Mouse (Mus musculus): ENCODE measurements around the gene E130309D02Rik. TPM values are rescaled to one million over a fixed set of nuclear protein-coding genes. Genes with fewer than 3 reads are reported as not detected.
A peak's percentile ranks its signal among the peaks of the same experiment; 100 is the strongest.

E130309D02Rik gene
- total RNA-seq, 2 experiments from 2014 or later, result 15.1 to 18.2 TPM

DNA sequence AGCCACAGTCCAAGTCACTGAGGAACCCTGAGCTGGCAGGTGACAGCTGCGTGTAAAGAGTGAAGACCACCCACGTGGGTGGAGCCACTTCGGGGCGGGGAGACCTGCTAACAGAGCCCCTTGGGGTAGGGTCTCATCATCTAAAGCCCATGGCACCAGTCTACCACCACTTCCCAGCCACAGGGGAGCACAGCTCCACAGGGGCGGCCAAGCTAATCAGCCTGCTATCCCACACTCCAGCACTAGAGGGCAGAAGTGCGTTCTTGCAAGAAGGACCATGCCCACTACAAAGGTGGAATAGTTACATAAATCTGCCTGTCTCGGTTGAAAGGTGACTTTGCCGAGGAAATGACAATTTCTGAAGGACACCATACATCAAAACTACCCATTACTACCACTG, 3.3 kb downstream of the E130309D02Rik start:
- DNase-seq, result peak; percentile 63 to 85

DNA sequence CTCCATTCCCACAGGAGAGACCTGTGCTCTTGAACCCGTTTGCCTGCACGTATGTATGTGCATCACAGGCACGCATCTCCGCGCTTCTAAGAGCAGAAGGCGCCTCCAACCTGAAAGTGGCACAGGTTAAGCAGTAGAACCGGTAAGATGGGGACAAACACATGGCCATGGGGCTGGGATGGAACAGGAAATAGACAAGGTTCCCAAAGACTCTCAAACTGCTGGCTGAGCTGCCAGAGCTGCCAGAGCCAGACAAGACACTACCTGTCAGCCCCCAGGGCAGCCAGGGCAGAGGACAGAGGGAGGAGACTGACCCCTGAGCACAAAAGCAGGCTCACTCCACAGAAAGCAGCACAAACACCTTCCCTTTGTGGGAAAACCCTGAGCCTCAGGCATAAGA, 5.2 kb downstream of the E130309D02Rik start:
- DNase-seq, result no peak

DNA sequence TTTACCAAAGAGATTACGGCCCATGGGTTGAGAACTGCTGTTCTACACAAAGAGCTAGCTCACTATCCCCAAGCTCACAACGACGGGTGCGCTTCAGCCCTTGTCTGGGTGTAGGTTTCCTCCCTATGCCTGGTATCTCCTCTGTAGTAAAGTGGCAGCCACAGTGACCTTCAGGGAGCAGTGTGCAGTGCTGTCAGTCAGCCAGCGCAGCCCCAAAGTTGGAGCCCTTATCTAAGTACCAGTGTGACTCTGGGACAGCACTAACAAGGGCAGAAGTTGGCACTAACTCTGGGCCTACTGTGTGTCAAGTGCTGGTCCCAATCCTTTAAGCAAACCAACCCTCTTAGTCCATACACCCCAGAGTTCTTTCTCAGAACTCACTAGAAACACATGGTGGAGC, 6.3 kb downstream of the E130309D02Rik start:
- DNase-seq, result peak; percentile 64 to 77

DNA sequence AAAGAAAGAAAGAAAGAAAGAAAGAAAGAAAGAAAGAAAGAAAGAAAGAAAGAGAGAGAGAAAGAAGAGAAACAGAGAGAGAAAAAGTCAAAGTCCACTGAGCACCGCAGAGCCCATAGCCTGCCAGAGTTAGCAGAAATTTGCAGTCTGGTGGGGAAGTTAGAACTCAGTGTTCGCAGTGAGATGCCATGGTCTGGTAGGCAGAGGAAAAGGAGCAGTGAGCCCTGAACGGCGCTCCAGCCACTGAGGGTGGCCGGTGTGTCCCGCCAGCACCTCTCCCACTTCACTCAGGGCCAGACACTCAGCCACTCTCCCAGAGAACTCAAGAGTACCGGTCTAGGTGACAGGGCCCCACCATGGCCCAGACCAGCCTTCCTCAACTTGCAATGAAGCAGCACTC, 10.9 kb downstream of the E130309D02Rik start:
- DNase-seq, result no peak

DNA sequence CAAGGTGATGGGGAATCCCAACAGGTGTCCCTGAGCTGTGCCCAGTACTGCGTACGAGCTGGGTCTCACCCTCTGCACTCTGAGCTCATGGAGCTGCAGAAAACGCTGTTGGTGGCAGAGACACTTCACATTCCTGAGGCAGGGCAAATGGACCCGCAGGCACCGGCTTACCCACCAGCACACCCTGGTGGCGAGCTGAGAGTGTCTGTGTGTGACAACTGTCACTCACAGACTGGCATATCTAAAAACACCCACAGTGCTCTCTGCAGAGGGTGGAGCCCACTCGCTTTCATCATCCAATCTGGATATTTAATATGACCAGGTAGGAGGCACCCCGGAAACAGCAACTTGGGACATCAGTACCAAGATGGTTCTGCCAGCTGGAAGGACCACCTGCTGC, 13.9 kb downstream of the E130309D02Rik start:
- no peak for DNase-seq

DNA sequence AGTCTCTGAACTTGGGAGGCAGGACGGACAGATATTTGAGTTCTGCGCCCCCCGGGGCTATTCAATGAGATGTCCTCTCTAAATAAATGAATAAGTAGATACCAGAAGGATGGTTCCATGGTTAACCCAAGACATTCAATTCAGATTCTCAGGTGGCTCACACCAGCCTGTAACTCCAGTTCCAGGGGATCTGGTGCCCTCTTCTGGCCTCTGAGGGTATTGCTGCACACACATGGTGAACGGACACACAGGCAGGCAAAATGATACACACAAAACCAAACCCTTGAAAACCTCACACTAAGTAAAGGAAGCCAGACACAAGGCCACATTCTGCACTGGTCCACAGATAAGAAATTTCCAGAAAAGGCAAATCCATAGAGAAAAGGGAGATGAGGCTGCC, 15.5 kb downstream of the E130309D02Rik start:
- DNase-seq, result peak in 1 of 2 experiments; percentile 62

DNA sequence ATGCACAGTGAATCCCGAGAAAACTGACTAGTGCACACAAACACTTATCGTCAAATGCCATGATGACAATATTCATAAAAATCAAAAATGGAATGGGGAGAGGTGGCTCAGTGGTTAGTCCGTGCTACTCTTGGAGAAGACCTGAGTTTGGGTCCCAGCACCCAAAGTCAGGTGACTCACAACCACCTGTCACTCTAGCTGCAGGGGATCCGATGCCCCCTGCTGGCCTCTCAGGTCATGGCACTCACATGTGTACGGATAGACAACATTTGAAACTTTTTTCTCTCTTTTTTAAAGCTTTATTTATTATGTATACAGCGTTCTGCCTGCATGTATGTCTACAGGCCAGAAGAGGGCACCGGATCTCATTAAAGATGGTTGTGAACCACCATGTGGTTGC, 16.8 kb downstream of the E130309D02Rik start:
- DNase-seq, result no peak

DNA sequence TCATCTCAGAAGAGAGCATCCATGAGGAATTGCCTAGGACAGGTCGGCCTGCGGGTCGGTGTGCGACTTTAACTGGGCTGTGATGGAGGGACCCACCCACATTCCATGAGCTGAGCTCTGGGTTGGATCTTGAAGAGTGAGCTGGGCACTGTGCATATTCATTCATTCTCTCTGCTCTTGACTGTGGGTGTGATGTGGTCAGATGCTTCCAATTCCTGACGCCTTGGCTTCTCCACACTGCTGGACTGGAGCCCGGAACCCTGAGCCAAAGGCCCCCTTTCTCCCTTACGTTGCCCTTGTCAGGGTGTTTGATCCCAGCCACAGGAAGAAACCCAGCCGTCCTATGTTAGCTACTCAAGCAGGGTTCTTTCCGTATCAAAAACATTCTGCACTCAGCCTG, 17.2 kb downstream of the E130309D02Rik start:
- no peak for DNase-seq

DNA sequence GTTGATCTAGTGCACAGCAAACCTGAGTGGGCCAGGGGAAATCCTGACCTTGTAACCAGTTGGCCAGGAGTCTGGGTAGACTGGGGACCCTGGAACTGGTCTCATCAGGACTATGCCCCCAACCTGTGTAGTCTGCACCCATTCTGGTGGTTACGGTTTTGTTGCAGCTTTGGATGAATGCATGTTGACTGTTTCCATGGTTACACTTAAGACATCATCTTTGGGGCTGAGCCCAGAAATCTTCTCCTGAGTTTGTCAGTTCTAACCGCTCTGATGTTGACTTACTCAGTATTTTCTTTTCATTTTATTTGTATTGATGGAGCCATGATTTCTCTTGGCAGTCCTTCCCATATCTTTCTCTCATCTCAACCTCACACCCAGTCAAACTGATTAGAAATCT, 19.8 kb downstream of the E130309D02Rik start:
- DNase-seq, result no peak

DNA sequence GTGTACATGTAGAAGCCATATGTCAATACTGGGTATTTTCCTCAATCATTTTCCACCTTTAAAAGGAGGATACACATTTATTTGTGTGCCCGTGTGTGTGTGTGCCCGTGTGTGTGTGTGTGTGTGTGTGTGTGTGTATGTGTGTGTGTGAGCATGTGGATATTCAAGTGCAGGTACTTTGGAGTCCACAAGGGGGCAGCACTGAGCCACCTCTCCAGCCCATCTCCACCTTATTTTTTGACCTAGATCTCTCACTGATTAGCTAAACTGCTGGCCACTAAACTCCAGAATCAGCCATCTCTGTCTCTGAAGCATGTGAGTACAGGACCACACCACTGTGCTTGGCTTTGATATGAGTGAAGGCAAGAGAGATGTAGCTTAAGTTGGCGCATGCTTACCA, 20.3 kb downstream of the E130309D02Rik start:
- no peak for DNase-seq

DNA sequence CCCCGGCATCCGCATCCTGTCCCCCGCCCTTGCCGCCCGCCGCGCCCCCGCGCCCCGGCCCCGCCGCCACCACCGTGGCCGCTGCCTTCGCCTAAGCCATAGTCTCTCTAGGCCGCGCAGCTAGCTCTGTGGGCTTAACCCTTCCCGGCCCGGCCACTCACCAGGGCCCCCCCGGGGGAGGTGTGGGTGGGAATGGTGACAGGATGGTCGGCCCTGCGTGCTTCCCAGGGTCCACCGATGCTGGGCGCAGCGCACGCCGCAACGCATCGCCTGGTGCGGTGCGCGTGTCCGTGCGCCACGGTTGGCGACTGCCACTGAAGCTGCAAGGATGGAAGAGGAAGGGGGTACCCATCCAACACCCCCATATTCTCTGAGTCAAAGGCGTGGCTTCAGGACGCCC, 21.8 kb downstream of the E130309D02Rik start, which contains the start of gene Zfp853:
Gene Zfp853 (minus strand): TSS at position 220 of the 400 bp plus-strand sequence.
- DNase-seq, result no peak

DNA sequence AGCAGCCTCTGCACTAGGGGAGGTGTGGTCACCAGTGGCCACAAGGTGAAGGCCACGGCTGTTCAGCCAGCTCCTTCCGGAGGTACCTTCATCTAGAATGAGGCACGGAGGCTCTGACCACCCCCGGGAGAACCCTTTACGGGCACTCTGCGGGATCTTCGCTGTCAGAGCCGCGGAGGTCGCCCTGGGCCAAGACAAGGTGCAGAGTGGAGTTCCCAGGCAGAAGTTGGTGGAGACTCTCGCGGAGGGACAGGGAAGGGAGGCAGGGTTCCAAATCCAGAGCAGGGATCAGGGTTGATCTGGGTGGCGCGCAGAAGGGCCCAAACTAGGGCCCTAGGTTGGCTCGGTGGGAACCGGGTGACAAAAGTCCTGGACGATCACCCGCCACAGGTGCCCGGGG, 22.3 kb downstream of the E130309D02Rik start:
- DNase-seq, result no peak

DNA sequence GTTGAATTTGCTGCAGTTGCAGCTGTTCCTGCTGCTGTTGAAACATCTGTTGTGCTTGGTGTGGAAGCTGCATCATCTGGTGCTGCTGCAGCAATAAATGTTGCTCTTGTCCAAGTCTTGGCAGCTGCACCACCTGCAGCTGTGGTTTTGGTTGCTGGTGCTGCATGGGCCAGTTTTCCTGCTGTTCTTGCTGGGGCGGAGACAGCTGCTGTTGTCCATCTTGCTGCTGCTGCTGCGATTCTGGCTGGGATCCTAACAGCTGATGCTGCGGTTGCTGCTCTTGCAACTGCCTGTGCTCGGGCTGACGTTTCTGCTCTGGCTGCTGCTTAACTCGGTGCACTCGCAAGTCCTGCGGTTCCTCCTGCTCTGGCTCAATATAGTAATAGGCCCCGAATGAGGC, 25.9 kb downstream of the E130309D02Rik start:
- DNase-seq, result no peak

DNA sequence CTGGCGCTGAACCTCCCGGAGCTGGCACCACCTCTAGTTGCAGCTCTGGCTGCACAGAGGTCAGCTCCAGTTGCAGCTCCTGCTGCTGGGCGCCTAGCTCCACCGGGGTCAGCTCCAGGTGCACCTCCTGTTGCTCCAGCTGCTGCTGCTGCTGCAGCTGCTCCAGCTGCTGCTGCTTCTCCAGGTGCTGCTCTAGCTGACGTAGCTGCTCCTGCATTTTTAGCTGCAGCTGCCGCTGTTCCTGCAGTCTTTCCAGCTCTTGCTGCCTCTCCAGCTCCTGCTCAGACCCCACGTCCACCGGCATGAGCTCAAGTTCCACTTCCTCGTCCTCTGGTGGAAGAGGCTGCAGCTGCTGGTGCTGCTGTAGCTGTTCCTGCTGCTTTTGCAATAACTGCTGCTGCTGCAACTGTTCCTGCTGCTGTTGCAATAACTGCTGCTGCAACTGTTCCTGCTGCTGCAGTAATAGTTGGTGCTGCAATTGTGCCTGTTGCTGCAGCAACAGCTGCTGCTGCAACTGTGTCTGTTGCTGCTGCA, 26.7 kb downstream of the E130309D02Rik start:
- DNase-seq, result no peak

DNA sequence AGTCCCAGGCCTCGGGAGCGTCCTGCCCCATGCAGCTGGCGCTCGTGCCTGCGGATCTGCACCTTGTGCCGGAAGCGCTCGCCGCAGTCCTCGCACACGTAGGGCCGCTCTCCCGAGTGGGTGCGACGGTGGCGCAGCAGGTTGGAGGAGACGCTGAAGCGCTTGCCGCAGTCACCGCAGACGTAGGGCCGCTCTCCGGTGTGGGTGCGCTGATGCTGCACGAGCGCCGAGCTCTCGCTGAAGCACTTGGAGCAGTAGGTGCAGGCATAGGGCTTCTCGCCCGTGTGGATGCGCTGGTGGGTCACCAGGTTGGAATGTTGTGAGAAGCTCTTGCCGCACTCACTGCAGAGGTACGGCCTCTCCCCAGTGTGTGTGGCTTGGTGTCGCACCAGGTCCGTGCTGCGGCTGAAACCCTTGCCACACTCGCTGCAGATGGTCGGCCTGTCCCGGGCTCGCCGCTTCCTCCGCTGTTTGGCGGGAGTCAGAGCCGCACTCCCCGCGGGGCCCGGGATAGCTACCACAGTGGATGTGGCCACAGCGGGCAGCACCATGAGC, 27.3 kb downstream of the E130309D02Rik start:
- DNase-seq, result no peak

DNA sequence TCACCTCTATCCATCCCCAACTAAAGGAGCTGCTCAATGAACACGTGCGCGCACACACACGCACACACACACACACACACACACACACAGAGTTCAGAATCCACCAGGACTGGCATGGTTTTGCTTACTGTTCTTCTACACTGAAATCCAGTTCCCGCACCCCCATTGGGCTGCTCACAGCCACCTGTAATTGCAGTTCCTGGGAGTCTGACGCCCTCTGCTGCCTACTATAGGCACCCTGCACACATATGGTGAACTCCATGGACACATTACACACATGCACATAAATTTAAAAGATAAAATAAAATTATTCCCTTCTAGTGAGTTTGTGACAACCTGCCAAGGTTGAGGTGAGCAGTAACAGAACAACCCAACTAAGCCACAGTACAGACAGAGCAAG, 30.4 kb downstream of the E130309D02Rik start:
- DNase-seq, result no peak

DNA sequence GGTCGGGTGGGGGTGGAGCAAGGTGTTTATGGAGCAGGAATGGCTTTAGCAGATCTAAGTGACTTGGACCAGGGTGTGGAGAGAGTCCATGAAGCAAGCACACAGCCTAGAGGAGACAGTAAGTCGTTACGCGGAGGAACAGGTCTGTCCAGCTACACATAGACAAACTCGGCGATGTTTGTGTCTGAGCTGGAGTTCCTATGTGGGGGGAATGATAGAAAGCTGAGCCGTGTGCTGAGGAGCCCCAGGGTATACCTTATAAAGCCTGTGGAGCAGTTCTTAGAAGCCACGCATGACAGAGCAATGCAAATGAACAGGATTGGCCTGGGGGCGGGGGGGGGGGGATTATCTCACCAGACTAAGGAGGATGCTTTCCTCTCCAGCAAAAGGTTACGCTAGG, 35.9 kb downstream of the E130309D02Rik start:
- no peak for DNase-seq

DNA sequence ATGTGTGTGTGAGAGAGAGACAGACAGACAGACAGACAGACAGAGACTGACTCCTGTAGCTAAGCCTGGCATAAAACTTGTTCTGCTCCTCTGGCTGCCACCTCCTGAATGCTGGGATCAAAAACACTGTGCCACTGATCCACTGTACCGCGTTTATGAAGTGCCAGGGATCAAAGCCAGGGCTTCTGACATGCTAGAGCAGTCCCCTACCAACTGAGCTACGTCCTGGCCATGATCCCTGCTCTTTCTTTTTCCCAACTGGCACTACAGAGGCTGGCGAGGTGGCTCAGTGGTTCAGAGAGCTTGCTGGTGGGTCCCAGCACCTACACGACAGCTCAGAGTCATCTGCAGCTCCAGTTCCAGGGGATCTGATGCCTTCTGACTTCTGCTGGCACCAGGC, 39.4 kb downstream of the E130309D02Rik start:
- no peak for DNase-seq

DNA sequence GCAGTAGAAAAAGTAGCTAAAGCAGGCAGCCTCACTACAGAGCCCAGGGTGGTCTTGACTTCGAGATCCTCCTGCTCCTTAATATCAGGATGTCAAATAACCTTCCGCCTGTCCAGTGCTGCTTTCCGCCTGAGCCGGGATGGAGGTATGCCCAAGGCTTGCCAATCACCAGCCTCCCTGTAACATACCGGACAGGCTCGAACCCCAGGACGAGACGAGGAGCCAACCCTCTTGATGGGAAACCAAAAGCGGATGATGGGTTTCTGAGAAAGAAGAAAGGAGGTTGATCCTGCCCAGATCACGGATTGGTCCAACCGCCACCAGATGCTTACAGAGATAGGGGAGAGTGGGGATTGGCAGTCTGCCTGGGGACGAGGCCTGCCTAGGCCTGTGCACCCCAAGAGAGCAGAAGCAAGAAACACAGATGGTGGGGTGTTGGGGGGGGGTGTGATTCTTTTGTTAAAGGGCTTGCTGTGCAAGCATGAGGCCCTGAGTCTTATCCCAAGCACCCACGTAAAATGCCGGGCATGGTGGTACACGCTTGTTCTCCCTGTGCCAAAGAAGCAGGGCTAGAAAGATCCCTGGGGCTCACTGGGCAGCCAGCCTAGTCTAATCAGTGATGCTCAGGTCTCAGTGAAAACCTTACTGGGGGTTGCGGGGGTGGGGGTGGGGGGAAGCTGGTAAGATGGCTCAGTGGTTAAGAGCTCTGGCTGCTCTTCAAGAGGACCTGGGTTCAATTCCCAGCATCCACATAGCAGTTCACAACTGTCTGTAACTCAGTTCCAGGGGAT, 42.4 kb downstream of the E130309D02Rik start:
- DNase-seq, result no peak

DNA sequence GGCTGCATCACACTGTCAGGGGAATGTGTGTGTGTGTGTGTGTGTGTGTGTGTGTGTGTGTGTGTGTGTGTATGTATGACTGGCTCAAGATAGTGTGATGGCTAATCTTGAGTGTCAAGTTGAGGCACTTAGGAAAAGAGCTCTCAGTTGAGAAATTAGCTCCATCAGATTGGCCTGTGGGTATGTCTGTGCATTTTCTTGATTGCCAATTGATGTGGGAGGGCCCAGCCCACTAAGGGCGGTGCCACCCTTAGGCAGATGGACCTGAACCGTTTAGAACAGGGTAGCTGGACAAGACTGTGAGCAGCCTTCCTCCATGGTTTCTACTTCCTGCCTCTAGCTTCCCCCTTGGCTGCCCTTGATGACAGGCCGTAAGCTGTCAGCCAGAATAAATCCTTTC, 43.1 kb downstream of the E130309D02Rik start:
- DNase-seq, result no peak

DNA sequence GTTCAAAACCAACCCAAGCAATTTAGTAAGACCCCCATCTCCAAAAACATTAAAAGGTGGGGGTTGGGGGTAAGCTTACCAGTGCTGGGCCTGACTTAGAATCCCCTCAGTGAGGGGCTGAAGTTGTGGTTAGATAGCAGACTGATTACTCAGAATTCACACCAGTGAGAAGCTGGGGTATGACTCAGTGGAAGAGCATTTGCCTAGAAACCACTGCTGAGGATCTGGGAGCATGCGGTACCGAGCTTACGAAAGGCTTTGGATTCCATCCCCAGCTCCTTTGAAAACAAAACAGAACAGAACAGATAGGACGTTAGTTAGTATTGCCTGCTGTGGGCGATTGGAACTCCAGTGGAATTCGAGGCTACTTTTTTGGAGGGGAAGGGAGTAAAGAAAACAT, 43.5 kb downstream of the E130309D02Rik start:
- peak in 1 of 2 experiments; percentile 31 for DNase-seq

DNA sequence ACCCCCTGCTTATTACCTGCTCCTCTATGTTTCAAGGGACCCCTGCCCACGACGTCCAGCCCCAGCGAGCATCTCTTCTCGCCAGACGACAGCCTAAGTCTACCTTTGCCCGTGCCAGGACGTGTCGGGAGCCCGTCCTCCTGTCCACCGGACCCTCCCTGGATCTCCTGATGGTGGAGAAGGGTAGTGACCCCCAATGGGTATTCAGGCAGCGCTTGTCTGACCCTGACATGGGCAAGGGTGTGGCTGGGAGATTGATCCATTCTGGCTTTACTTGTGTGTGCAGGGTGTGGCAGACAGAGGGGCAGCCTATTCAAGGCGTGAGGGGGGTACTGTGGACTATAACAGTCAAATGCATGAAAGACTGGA, 45.0 kb downstream of the E130309D02Rik start:
- DNase-seq, result no peak

DNA sequence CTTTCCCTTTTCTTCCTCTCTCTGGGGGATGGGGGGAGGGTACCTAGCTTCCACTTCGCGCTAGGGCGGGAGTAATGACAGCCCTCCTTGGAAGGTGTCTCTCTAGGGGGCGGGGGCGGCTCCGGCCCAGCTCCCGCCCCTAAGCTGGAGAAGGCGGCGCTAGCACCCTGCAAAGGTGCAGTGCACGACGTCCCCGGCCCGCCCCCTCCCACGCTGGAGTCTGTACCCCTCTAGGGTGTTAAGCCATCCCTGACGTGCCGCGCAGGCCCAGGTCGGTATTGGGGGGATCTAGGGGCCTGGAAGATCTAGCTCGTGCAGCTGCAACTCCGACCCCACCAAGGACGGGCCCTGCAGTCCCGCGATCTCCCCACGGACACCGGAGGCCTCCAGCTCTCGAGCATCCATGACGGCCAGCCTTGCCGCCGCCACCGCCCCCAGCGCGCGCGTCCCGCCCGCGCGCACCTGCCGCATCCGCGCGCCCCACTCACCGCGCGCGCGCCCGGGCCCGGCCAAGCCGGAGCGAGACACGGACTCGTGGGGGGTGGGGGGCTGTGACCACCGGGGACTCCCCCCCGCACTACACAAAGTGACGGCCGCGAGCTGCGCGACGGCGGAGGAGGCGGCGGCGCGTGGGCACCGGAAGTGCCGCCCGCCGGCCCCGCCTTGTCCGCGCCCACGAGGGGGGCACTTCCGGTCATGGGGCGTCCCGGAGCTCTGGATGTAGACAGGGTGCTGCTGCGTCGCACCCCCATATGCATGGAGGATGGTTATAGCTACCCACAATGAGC, 45.6 kb downstream of the E130309D02Rik start, which contains the start of gene Zfp316:
Gene Zfp316 (minus strand): TSS at position 660 of the 788 bp plus-strand sequence.
- DNase-seq, result peak; percentile 79 to 80
